Mouse (Mus musculus) heart, embryonic 11.5 days (tissue): ENCODE measurements around the gene S100a3. TPM values are rescaled to one million over a fixed set of nuclear protein-coding genes. Genes with fewer than 3 reads are reported as not detected.

Source experiments
- ATAC-seq: fragments of 200-750 bp; cut with Nextera tagmentation; replicated peaks from 2 replicates; pipeline ENCODE4 v1.8.0; 2017; ENCODE audit warnings: moderate library complexity; ENCODE audit not compliant: insufficient number of reproducible peaks, low FRiP score, low TSS enrichment
- H3K27ac ChIP-seq: fragments of 300-500 bp; sonication (generic); 2 replicates; pipeline ENCODE4 v1.5.1; 2014; ENCODE audit warnings: mild to moderate bottlenecking, low read depth, low read length
- H3K27me3 ChIP-seq: fragments of 300-500 bp; sonication (generic); 2 replicates; pipeline ENCODE4 v1.6.1; 2014; ENCODE audit warnings: mild to moderate bottlenecking, low read length, mixed read lengths; ENCODE audit not compliant: control insufficient read depth, insufficient read depth
- H3K36me3 ChIP-seq: fragments of 300-500 bp; sonication (generic); 2 replicates; pipeline ENCODE4 v1.6.1; 2014; ENCODE audit warnings: mild to moderate bottlenecking, low read length, moderate library complexity, mixed read lengths; ENCODE audit not compliant: control insufficient read depth, insufficient read depth
- H3K4me1 ChIP-seq: fragments of 300-500 bp; sonication (generic); 2 replicates; pipeline ENCODE4 v1.6.1; 2014; ENCODE audit warnings: low read length; ENCODE audit not compliant: control insufficient read depth, insufficient read depth
- H3K4me2 ChIP-seq: fragments of 300-500 bp; sonication (generic); 2 replicates; pipeline ENCODE4 v1.6.1; 2014; ENCODE audit warnings: mild to moderate bottlenecking, moderate library complexity
- H3K4me3 ChIP-seq: fragments of 300-500 bp; sonication (generic); 2 replicates; pipeline ENCODE4 v1.5.1; 2014; ENCODE audit warnings: low read depth, low read length
- H3K9ac ChIP-seq: fragments of 300-500 bp; sonication (generic); 2 replicates; pipeline ENCODE4 v1.6.1; 2014; ENCODE audit warnings: mild to moderate bottlenecking, low read depth, low read length, moderate library complexity
- H3K9me3 ChIP-seq: fragments of 300-500 bp; sonication (generic); replicated peaks from 2 replicates; pipeline ENCODE4 v1.6.1; 2016; ENCODE audit warnings: low read length; ENCODE audit not compliant: control insufficient read depth
- WGBS: fragments of 180-500 bp; shearing (Covaris S2); extraction: QIAGEN DNeasy Blood & Tissue Kit; methylation state at CpG from one replicate; pipeline ENCODE4 v1.1.7; 2014; ENCODE audit not compliant: insufficient replicate concordance; 5-methylcytosine and 5-hydroxymethylcytosine counted together
- polyA plus RNA-seq: library from polyadenylated mRNA; unstranded; fragments of >200 nt; fragmentation: Nextera tagmentation; extraction: Ambion mirVana; gene quantifications from 2 replicates; pipeline ENCODE4 v1.2.1, GENCODE M21; 2014

Gene S100a3
- polyA plus RNA-seq, 1 experiment from 2014 or later: 0.24 TPM

DNA sequence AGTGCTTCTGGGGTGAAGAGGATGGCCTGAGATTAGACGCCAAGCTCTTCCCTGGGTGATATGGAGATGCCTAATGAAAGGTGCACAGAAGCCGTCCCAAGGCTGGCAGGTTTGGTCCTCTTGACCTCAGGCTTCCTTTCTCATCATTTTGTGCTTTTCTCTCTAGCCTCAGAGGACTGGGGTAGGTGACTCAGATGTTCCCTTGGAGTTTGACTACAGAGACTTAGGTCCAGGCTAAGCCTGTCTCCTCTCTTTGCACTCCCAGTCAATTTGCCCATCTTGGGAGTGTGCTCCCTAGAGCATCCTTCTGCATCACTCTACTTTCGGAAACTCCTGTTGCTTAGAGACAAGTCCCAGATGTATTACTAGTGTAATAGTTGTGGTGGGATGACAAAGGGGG lies 47.0 kb downstream of the S100a3 start:
- Histone ChIP-seq H3K9me3 (no peaks in the 10 kb centered on the region), H3K36me3 (no peaks in the 10 kb centered on the region), H3K4me2 (no peak overlapping the region), H3K27me3 (0 out of 2 replicates have a peak, but pooled peaks cover 3% of the 10 kb centered on the region), H3K4me3 (no peak overlapping the region), H3K9ac (no peak overlapping the region), H3K27ac (no peak overlapping the region), H3K4me1 (peaks cover 5% of the 10 kb centered on the region; the same call in 1 of the 2 replicates)
- ATAC-seq: no peak
- WGBS: 69% methylated on average over 3 of the region's 3 CpGs

DNA sequence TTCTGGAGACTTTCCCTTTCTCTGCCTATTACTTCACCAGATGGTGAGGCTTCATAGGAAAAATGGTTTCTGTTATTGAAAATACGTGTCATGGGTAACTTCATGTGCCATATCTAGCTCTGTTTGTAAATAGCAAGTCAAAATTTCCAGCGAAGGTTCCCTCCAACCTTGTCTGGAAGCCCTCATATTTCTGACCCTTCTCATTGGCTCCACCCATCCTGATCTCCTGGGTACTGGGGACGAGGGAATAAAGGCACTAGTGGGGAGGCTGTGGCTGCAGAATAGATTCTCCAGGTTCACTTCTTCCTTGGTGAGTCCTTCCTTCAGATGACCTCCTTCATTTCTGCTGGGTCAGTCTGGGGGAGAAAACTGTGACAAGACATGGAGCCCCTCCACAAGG lies 47.8 kb downstream of the S100a3 start, which contains the start of gene S100a5:
Gene S100a5, plus strand, starts transcription at position 301 of the 400 bp plus-strand sequence.
- 47% methylated on average over 3 of the region's 3 CpGs for WGBS
- Histone ChIP-seq H3K4me3 (no peak within 1 kb of the TSS), H3K4me1 (peaks cover 9% of the 10 kb centered on the region; the same call in 1 of the 2 replicates), H3K9me3 (no peaks in the 10 kb centered on the region), H3K27ac (no peak within 1 kb of the TSS), H3K4me2 (no peak within 1 kb of the TSS), H3K27me3 (0 out of 2 replicates have a peak, but pooled peaks cover 3% of the 10 kb centered on the region), H3K9ac (no peak within 1 kb of the TSS), H3K36me3 (no peaks in the 10 kb centered on the region)
- no peak for ATAC-seq

DNA sequence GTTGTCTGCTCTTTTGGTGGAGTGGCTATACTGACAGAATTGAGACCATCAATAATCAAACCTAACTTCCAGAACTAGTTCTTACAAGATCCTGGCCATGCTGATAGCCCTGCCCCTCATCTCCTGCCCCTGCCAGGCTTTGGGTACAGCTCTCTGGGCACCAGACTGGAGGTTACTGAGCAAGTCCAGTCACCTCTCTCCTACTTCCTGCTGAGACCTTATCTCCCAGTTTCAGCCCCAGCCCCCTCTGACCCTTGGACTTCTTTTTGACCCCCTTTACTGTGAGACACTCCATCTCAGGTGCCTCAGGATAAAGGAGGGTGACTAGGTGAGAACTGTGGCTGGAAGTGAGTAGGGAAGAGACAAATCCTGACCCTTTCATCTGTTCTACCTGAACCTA lies 48.7 kb downstream of the S100a3 start:
- Histone ChIP-seq H3K9ac (no peak overlapping the region), H3K9me3 (no peaks in the 10 kb centered on the region), H3K4me1 (0 out of 2 replicates have a peak, but pooled peaks cover 5% of the 10 kb centered on the region), H3K4me2 (no peak overlapping the region), H3K27me3 (0 out of 2 replicates have a peak, but pooled peaks cover 3% of the 10 kb centered on the region), H3K4me3 (no peak overlapping the region), H3K27ac (no peak overlapping the region), H3K36me3 (no peaks in the 10 kb centered on the region)
- ATAC-seq: no peak

GRCm38 (mm10) chr3:90611494-90611893 lies 51.1 kb downstream of the S100a3 start:
- Histone ChIP-seq H3K9ac (no peak overlapping the region), H3K4me3 (no peak overlapping the region), H3K4me1 (0 out of 2 replicates have a peak, but pooled peaks cover 5% of the 10 kb centered on the region), H3K9me3 (no peaks in the 10 kb centered on the region), H3K4me2 (no peak overlapping the region), H3K27ac (no peak overlapping the region), H3K36me3 (no peaks in the 10 kb centered on the region), H3K27me3 (0 out of 2 replicates have a peak, but pooled peaks cover 3% of the 10 kb centered on the region)
- ATAC-seq: no peak
- WGBS: 76% methylated on average over 3 of the region's 3 CpGs

DNA sequence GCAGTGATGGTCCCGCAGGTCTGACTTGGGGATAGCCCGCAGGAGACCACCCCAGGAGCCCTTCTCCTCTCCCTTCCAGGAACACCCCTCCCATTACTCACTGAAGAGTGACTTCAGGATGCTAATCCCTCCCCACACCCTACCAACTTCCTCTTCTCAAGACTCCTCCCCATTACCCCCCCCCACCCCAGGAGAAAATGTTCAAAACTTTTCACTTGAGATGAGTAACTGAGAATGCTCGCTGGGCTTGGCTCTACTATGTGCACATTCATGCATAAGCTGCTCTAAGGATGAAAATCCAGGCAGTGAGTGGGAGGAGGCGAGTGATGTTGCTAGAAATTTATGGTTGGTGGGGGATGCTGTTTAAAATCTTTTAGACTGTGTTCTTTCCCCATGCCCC lies 51.7 kb downstream of the S100a3 start:
- no peak overlapping the region for H3K27ac ChIP-seq
- 0 out of 2 replicates have a peak, but pooled peaks cover 3% of the 10 kb centered on the region for H3K27me3 ChIP-seq
- H3K4me3 ChIP-seq: no peak overlapping the region
- H3K4me2 ChIP-seq: no peak overlapping the region
- H3K36me3 ChIP-seq: no peaks in the 10 kb centered on the region
- H3K9ac ChIP-seq: no peak overlapping the region
- 0 out of 2 replicates have a peak, but pooled peaks cover 5% of the 10 kb centered on the region for H3K4me1 ChIP-seq
- no peaks in the 10 kb centered on the region for H3K9me3 ChIP-seq
- 49% methylated on average over 4 of the region's 4 CpGs for WGBS
- no peak for ATAC-seq

- ATAC-seq: no peak; the same call in 1 of the 2 replicates
- H3K27ac ChIP-seq: no peak within 1 kb of the TSS
- 0 out of 2 replicates have a peak, but pooled peaks cover 3% of the 10 kb centered on the region for H3K27me3 ChIP-seq
- H3K4me2 ChIP-seq: peak within 1 kb of the TSS; percentile 77
- 0 out of 2 replicates have a peak, but pooled peaks cover 5% of the 10 kb centered on the region for H3K4me1 ChIP-seq
- peak within 1 kb of the TSS; percentile 12; the same call in 1 of the 2 replicates for H3K9ac ChIP-seq
- WGBS: 0% methylated on average over 23 of the region's 23 CpGs
- H3K36me3 ChIP-seq: no peaks in the 10 kb centered on the region
- no peaks in the 10 kb centered on the region for H3K9me3 ChIP-seq
- H3K4me3 ChIP-seq: peak within 1 kb of the TSS; percentile 43
These were observed 52.4 kb downstream of the S100a3 start, which contains the start of gene S100a6 for GRCm38 (mm10) chr3:90612728-90613291. Gene S100a6, plus strand, starts transcription at chr3:90612882.

DNA sequence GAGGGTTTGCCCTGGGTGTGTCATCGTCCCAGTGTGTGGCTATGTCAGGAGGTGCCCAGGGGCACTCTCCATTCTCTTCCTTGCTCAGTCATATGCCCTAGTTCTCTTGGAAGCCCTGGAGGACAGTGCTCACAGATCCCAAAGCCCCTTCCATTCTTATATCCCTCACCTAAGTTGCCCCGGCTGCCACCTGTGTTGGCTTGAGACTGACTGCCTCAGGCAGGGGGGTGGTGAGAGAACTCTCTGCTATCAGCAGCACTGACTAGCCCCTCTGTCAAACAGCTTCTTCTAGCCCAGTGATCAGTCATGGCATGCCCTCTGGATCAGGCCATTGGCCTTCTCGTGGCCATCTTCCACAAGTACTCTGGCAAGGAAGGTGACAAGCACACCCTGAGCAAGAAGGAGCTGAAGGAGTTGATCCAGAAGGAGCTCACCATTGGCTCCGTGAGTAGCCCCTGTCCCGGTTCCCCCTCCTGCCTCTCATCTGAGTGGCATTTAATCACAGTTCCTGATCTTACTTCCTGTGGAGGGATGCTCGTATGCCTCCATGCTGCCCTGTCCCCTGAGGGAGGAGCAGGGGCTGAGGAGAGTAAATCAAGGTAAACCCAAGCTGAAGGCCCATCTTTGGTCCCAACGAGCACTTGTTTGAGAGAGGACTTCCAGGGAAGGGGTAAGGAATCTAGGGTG lies 53.2 kb downstream of the S100a3 start:
- Histone ChIP-seq H3K9me3 (no peaks in the 10 kb centered on the region), H3K4me1 (0 out of 2 replicates have a peak, but pooled peaks cover 5% of the 10 kb centered on the region), H3K36me3 (no peaks in the 10 kb centered on the region), H3K27ac (no peak overlapping the region), H3K27me3 (no peaks in the 10 kb centered on the region), H3K4me3 (no peak overlapping the region), H3K4me2 (peak overlapping the region; percentile 77), H3K9ac (no peak overlapping the region)
- ATAC-seq: no peak
- WGBS: 49% methylated on average over 7 of the region's 7 CpGs

DNA sequence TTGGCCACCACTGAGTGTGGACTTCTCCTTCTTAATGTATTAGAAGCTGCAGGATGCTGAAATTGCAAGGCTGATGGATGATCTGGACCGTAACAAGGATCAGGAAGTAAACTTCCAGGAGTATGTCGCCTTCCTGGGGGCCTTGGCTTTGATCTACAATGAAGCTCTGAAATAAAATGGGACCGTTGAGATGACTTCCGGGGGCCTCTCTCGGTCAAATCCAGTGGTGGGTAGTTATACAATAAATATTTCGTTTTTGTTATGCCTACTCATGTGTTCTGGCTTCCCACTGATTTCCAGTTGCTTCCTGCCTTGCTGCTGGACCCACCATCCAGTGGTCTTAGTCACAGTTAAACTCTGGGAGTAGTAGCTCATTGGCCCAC lies 53.8 kb downstream of the S100a3 start:
- ATAC-seq: no peak
- Histone ChIP-seq H3K4me3 (no peak overlapping the region), H3K27ac (no peak overlapping the region), H3K4me2 (no peak overlapping the region), H3K9ac (no peak overlapping the region), H3K4me1 (0 out of 2 replicates have a peak, but pooled peaks cover 5% of the 10 kb centered on the region), H3K27me3 (no peaks in the 10 kb centered on the region), H3K9me3 (no peaks in the 10 kb centered on the region), H3K36me3 (no peaks in the 10 kb centered on the region)
- WGBS: 77% methylated on average over 6 of the region's 6 CpGs
